Mouse (Mus musculus) gastrocnemius, adult 18-20 months (tissue): Measurements from ENCODE around the gene Gm10192. TPM values are rescaled to one million over a fixed set of nuclear protein-coding genes. Genes with fewer than 3 reads are reported as not detected.
"Not testable (repeated sequence)": the region's sequence is repeated elsewhere in the genome, so short reads cannot be mapped to it uniquely, and the experiment has no call there.

Source experiments
- DNase-seq: peaks from one replicate; pipeline ENCODE4 v3.0.0; 2021; ENCODE audit warnings: low spot score
- long read RNA-seq, 2 experiments: library from polyadenylated mRNA; stranded (forward); transcript quantifications; one replicate each; pipeline ENCODE4 v2.0.0; 2021
- total RNA-seq, 2 experiments: library from RNA; stranded (reverse); gene quantifications; 2 replicates each; pipeline ENCODE4 v1.2.3; 2021

Gene Gm10192
- not detected for total RNA-seq
- long read RNA-seq, experiment 1 = 0 reads
- long read RNA-seq, experiment 2 = 0 reads

GRCm38 (mm10) chr4:97183066-97183465 is at the start of gene Gm10192:
TSS of gene Gm10192 (minus strand) at chr4:97183166.
- DNase-seq = not testable (repeated sequence)

- no peak for DNase-seq
Observed at GRCm38 (mm10) chr4:97230411-97231104, 47.6 kb upstream of the Gm10192 start.

- DNase-seq = no peak
Observed at GRCm38 (mm10) chr4:97219701-97220100, 36.7 kb upstream of the Gm10192 start.

- DNase-seq = no peak
Observed at GRCm38 (mm10) chr4:97217906-97218305, 34.9 kb upstream of the Gm10192 start.

- no peak for DNase-seq
Observed at GRCm38 (mm10) chr4:97212514-97212913, 29.5 kb upstream of the Gm10192 start.

- DNase-seq = not testable (repeated sequence)
Observed at GRCm38 (mm10) chr4:97202986-97203385, 20.0 kb upstream of the Gm10192 start.

DNA sequence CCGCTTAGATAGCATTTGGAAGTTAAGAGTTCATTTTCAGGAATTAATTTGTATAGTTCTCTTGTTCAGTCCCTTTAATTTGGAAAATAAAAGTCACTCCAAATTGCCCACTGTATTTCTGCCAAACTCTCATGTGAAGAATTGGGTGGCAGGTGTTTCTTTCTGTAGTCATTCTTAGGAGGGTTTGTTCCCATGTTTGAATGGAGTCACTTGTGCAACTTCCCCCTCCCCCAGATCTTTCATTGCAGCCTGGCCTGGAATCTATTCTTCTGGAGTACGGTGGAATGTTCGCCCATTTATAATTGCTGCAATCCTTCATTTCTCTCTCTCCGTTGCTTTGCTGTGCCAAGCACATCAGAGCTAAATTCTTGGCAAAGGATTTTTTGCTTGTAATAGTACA is 10.2 kb upstream of the Gm10192 start:
- no peak for DNase-seq

DNA sequence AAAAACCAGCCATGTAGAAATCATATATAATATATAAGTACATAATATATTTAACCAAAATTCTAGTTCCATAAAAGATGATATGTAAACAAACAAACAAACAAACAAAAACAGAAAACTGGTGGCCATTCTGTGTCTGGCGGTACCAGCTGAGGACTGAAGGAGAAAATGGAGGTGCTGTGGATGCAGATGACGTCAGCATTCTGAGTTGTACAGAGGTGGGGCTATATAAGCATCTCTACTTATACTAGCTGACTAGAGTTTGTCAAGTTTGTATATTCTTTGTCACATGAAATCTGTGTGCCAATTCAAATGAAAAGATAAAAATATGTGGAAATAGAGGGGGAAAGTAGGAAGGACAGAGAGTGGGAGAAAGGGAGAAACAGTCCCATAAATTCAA is 9.6 kb upstream of the Gm10192 start:
- DNase-seq = no peak

DNA sequence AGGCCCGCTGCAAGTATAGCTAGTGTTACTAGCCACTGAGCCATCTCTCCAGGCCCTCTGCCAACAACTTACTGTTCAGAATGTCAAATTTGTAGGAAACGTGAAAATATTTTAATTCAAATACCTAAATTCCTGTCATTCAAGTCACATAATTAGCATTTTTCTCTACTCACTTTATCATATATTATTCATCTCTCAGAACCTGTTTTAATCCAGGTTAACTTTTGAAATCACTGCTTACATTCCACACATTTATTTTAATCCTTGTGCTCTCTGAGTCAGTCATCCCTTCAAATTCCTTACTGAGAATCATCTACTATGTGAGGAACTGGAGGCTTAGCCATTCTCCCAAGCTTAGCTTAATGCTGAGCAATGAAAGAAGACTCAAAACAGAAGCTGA is 2.6 kb downstream of the Gm10192 start:
- DNase-seq = no peak

- no peak for DNase-seq
Observed at GRCm38 (mm10) chr4:97156841-97157345, 26.1 kb downstream of the Gm10192 start.

GRCm38 (mm10) chr4:97156084-97156483 is 26.9 kb downstream of the Gm10192 start:
- DNase-seq = no peak

DNA sequence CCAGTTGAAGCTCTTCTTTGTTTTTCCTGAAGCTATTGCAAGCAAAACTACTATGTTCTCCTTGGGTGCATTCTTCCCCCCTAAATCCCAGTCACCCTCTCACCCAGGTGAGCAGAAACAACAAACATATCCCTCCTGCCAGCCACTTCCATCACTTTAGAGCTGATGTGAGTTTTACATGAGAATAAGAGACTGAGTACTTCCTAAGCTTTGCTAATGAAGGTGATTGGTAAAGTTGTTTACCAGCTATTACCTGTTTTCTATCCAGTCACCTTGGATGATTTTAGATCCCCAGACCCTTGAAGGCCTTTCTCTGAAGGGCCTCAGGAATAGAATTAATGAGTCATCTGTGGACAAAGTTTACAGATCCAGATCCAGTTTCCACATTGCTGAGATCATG is 29.4 kb downstream of the Gm10192 start:
- no peak for DNase-seq

DNA sequence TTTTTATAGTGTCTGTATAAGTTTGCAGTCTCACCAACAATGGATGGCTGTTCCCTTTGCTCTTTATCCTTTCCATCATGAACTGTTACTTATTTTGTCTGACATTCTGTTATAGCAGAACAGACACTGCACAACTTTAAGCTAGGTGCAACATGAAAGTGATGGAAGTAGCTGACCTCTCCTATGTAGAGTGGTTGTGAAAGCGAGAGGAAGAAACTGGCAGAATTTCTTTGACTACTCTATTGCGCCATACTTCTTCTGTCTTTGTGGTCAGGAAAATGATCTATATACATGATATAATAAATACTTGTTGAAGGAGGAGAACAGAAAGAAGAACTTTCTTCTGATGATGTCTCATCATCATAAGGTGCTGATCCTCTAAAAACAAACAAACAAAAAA is 40.5 kb downstream of the Gm10192 start:
- DNase-seq = no peak
